Mouse (Mus musculus): Measurements from ENCODE around the gene Gm5965. TPM values are rescaled to one million over a fixed set of nuclear protein-coding genes. Genes with fewer than 3 reads are reported as not detected.
"Not testable (repeated sequence)": the region's sequence is repeated elsewhere in the genome, so short reads cannot be mapped to it uniquely, and the experiment has no call there.

Gm5965 gene
- polyA plus RNA-seq (2012; rRNA removed): not detected in 2 replicates

GRCm38 (mm10) chr16:88777596-88777995 lies at the start of gene Gm5965:
Gene Gm5965, plus strand, starts transcription at chr16:88777896.
- TF ChIP-seq POLR2A (IDR thresholded peaks at IDR 0.05; ENCODE audit: low read depth, low read length) (no peak), CTCF (conservative IDR thresholded peaks at IDR 0.05; ENCODE audit: insufficient read depth, insufficient read length, low read depth, low read length) (no peak)
- no peak for DNase-seq
- no peak within 1 kb of the TSS for H3K4me3 ChIP-seq (ENCODE audit: insufficient read depth, low read depth, low read length)
- H3K27me3 ChIP-seq (replicated peaks; ENCODE audit: control insufficient read depth, insufficient read depth, low read length): no peaks in the 10 kb centered on the region
- 86% methylated on average over 6 of the region's 6 CpGs for WGBS
- no peaks in the 10 kb centered on the region for H3K4me1 ChIP-seq (ENCODE audit: control insufficient read depth, insufficient read depth, low read length)
- H3K36me3 ChIP-seq (ENCODE audit: control insufficient read depth, insufficient read depth, low read length): no peaks in the 10 kb centered on the region
- no peak within 1 kb of the TSS for H3K27ac ChIP-seq (ENCODE audit: insufficient read depth, low read depth, low read length)

- Histone ChIP-seq H3K27me3 (replicated peaks; ENCODE audit: control insufficient read depth, insufficient read depth, low read length) (no peaks in the 10 kb centered on the region), H3K36me3 (ENCODE audit: control insufficient read depth, insufficient read depth, low read length) (no peaks in the 10 kb centered on the region), H3K4me1 (ENCODE audit: control insufficient read depth, insufficient read depth, low read length) (no peaks in the 10 kb centered on the region), H3K27ac (ENCODE audit: insufficient read depth, low read depth, low read length) (no peak within 1 kb of the TSS), H3K4me3 (ENCODE audit: insufficient read depth, low read depth, low read length) (no peak within 1 kb of the TSS)
- WGBS: 78% methylated on average over 4 of the region's 4 CpGs
- no peak for TF ChIP-seq CTCF (conservative IDR thresholded peaks at IDR 0.05; ENCODE audit: insufficient read depth, insufficient read length, low read depth, low read length)
- TF ChIP-seq POLR2A (IDR thresholded peaks at IDR 0.05; ENCODE audit: low read depth, low read length): no peak
- DNase-seq: no peak
These were observed 48.9 kb upstream of the Gm5965 start, which contains the start of gene Krtap13-1 for GRCm38 (mm10) chr16:88728812-88729275. Gene Krtap13-1, plus strand, starts transcription at chr16:88728862.

- Histone ChIP-seq H3K36me3 (ENCODE audit: control insufficient read depth, insufficient read depth, low read length) (no peaks in the 10 kb centered on the region), H3K4me1 (ENCODE audit: control insufficient read depth, insufficient read depth, low read length) (no peaks in the 10 kb centered on the region), H3K27me3 (replicated peaks; ENCODE audit: control insufficient read depth, insufficient read depth, low read length) (no peaks in the 10 kb centered on the region), H3K4me3 (ENCODE audit: insufficient read depth, low read depth, low read length) (no peak overlapping the region), H3K27ac (ENCODE audit: insufficient read depth, low read depth, low read length) (no peak overlapping the region)
- WGBS: 45% methylated on average over 2 of the region's 2 CpGs
- DNase-seq: no peak
- TF ChIP-seq CTCF (conservative IDR thresholded peaks at IDR 0.05; ENCODE audit: insufficient read depth, insufficient read length, low read depth, low read length) (no peak), POLR2A (IDR thresholded peaks at IDR 0.05; ENCODE audit: low read depth, low read length) (no peak)
These were observed 42.3 kb upstream of the Gm5965 start for GRCm38 (mm10) chr16:88735391-88735790.

- TF ChIP-seq CTCF (conservative IDR thresholded peaks at IDR 0.05; ENCODE audit: insufficient read depth, insufficient read length, low read depth, low read length) (no peak), POLR2A (IDR thresholded peaks at IDR 0.05; ENCODE audit: low read depth, low read length) (no peak)
- DNase-seq: peak; percentile 6
- WGBS: 48% methylated on average over 4 of the region's 4 CpGs
- Histone ChIP-seq H3K27me3 (replicated peaks; ENCODE audit: control insufficient read depth, insufficient read depth, low read length) (no peaks in the 10 kb centered on the region), H3K4me3 (ENCODE audit: insufficient read depth, low read depth, low read length) (no peak overlapping the region), H3K27ac (ENCODE audit: insufficient read depth, low read depth, low read length) (no peak overlapping the region), H3K36me3 (ENCODE audit: control insufficient read depth, insufficient read depth, low read length) (no peaks in the 10 kb centered on the region), H3K4me1 (ENCODE audit: control insufficient read depth, insufficient read depth, low read length) (no peaks in the 10 kb centered on the region)
These were observed 32.9 kb upstream of the Gm5965 start for GRCm38 (mm10) chr16:88744750-88745340.

- no peak for TF ChIP-seq POLR2A (IDR thresholded peaks at IDR 0.05; ENCODE audit: low read depth, low read length)
- TF ChIP-seq CTCF (conservative IDR thresholded peaks at IDR 0.05; ENCODE audit: insufficient read depth, insufficient read length, low read depth, low read length): no peak
- Histone ChIP-seq H3K27me3 (replicated peaks; ENCODE audit: control insufficient read depth, insufficient read depth, low read length) (no peaks in the 10 kb centered on the region), H3K36me3 (ENCODE audit: control insufficient read depth, insufficient read depth, low read length) (no peaks in the 10 kb centered on the region), H3K4me3 (ENCODE audit: insufficient read depth, low read depth, low read length) (no peak overlapping the region), H3K27ac (ENCODE audit: insufficient read depth, low read depth, low read length) (no peak overlapping the region), H3K4me1 (ENCODE audit: control insufficient read depth, insufficient read depth, low read length) (no peaks in the 10 kb centered on the region)
- 47% methylated on average over 4 of the region's 4 CpGs for WGBS
- no peak for DNase-seq
These were observed 29.8 kb upstream of the Gm5965 start for GRCm38 (mm10) chr16:88747943-88748342.

GRCm38 (mm10) chr16:88751535-88751934 lies 26.2 kb upstream of the Gm5965 start, which contains the start of gene Krtap13:
Gene Krtap13, minus strand, starts transcription at chr16:88751635.
- H3K27ac ChIP-seq (ENCODE audit: insufficient read depth, low read depth, low read length); DNase-seq; H3K36me3 ChIP-seq (ENCODE audit: control insufficient read depth, insufficient read depth, low read length); H3K4me1 ChIP-seq (ENCODE audit: control insufficient read depth, insufficient read depth, low read length); H3K27me3 ChIP-seq (replicated peaks; ENCODE audit: control insufficient read depth, insufficient read depth, low read length); H3K4me3 ChIP-seq (ENCODE audit: insufficient read depth, low read depth, low read length): not testable (repeated sequence)
- 88% methylated on average over 3 of the region's 3 CpGs for WGBS

- H3K4me3 ChIP-seq (ENCODE audit: insufficient read depth, low read depth, low read length); DNase-seq; H3K27ac ChIP-seq (ENCODE audit: insufficient read depth, low read depth, low read length); H3K4me1 ChIP-seq (ENCODE audit: control insufficient read depth, insufficient read depth, low read length); H3K36me3 ChIP-seq (ENCODE audit: control insufficient read depth, insufficient read depth, low read length); H3K27me3 ChIP-seq (replicated peaks; ENCODE audit: control insufficient read depth, insufficient read depth, low read length): not testable (repeated sequence)
- WGBS: 85% methylated on average over 3 of the region's 3 CpGs
These were observed 19.1 kb upstream of the Gm5965 start, which contains the start of gene 2310034C09Rik for GRCm38 (mm10) chr16:88758547-88758946. Gene 2310034C09Rik, plus strand, starts transcription at chr16:88758847.

All from kidney, adult 2 months (tissue).